Mouse (Mus musculus) G1E (cell line): ENCODE measurements around the gene Abcf2. TPM values are rescaled to one million over a fixed set of nuclear protein-coding genes. Genes with fewer than 3 reads are reported as not detected.

Experiments
- ATAC-seq: 2 replicates; pipeline ENCODE4 v1.8.0; 2016; ENCODE audit warnings: mild to moderate bottlenecking; ENCODE audit not compliant: insufficient number of reproducible peaks, poor library complexity, low FRiP score, severe bottlenecking; ENCODE audit errors: extremely low read depth
- DNase-seq: peaks from one replicate; pipeline ENCODE4 v3.0.0; 2012; ENCODE audit warnings: low spot score
- H3K27me3 ChIP-seq: 2 replicates; pipeline ENCODE4 v1.6.1; 2012; ENCODE audit warnings: mild to moderate bottlenecking, low read length, inconsistent platforms; ENCODE audit not compliant: insufficient read depth
- H3K36me3 ChIP-seq: replicated peaks from 2 replicates; pipeline ENCODE3; 2012; ENCODE audit warnings: mild to moderate bottlenecking, inconsistent platforms
- H3K4me1 ChIP-seq: 2 replicates; pipeline ENCODE4 v1.6.1; 2012; ENCODE audit warnings: low read depth, low read length, inconsistent platforms, mixed read lengths; ENCODE audit not compliant: insufficient read depth
- H3K4me3 ChIP-seq: 2 replicates; pipeline ENCODE4 v1.5.1; 2012; ENCODE audit warnings: low read depth, mild to moderate bottlenecking, inconsistent platforms, low read length, moderate library complexity, mixed read lengths
- H3K9me3 ChIP-seq: replicated peaks from 2 replicates; pipeline ENCODE4 v1.6.1; 2012; ENCODE audit warnings: inconsistent platforms
- CTCF ChIP-seq: IDR thresholded peaks from 2 replicates; pipeline ENCODE4 v1.5.1; 2012; ENCODE audit warnings: low read depth, low read length, inconsistent platforms, mixed read lengths
- GATA1 ChIP-seq: IDR thresholded peaks from 2 replicates; pipeline ENCODE4 v1.6.1; 2012; ENCODE audit warnings: borderline replicate concordance, low read length, inconsistent platforms, mixed read lengths
- GATA2 ChIP-seq: IDR thresholded peaks from 2 replicates; pipeline ENCODE4 v1.6.1; 2012; ENCODE audit warnings: low read depth, low read length, inconsistent platforms, borderline replicate concordance
- POLR2AphosphoS5 ChIP-seq: IDR thresholded peaks from 2 replicates; pipeline ENCODE4 v1.6.1; 2012; ENCODE audit warnings: low read depth, low read length, inconsistent platforms; ENCODE audit not compliant: insufficient replicate concordance
- TAL1 ChIP-seq: conservative IDR thresholded peaks from 2 replicates; pipeline ENCODE4 v1.6.1; 2012; ENCODE audit warnings: low read depth, low read length, inconsistent platforms, mixed read lengths
- polyA plus RNA-seq: library from polyadenylated mRNA; stranded (reverse); fragments of >175 nt; gene quantifications from 2 replicates; pipeline ENCODE4 v1.2.3, GENCODE M21; 2012
- total RNA-seq, 2 experiments: library from RNA; stranded (forward) in 1 of 2; stranded (reverse) in 1 of 2; fragments of 200-1000 nt in 1 of 2; fragments of >200 nt in 1 of 2; fragmentation: Nextera tagmentation in 1 of 2; gene quantifications; 2 replicates each; pipeline ENCODE4 v1.2.3; 2014 to 2017

The Abcf2 gene
- total and polyA plus RNA-seq, 3 experiments, result 58.8 to 89.5 (median 81.4) TPM

DNA sequence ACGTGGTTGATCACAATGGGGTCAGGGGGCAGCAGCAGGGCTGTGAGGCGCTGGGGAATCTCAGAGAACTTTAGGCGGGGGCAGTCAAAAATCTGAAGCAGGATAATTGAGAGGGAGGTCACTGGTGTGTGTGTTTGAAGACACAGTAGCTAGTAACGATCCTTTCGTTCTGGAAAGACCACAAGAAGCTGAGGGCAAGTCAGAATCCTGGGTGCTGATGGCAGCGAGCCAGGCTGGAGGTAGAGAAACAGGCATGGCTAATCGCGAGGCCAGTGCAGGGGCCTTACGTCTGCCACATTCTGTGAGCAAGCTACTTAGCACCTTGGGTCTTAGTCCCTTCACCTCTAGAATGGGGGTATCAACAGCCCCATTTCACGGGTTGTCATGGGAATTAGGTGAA is 16.7 kb upstream of the Abcf2 start:
- no peak for TF ChIP-seq POLR2AphosphoS5
- TF ChIP-seq GATA1, result no peak
- TF ChIP-seq GATA2, result no peak
- TF ChIP-seq CTCF, result no peak
- no peak for TF ChIP-seq TAL1
- Histone ChIP-seq H3K27me3 (peaks cover 17% of the 10 kb centered on the region), H3K4me3 (no peak overlapping the region), H3K9me3 (no peaks in the 10 kb centered on the region), H3K4me1 (peaks cover 20% of the 10 kb centered on the region), H3K36me3 (peaks cover 68% of the 10 kb centered on the region)
- ATAC-seq, result no peak
- no peak for DNase-seq

DNA sequence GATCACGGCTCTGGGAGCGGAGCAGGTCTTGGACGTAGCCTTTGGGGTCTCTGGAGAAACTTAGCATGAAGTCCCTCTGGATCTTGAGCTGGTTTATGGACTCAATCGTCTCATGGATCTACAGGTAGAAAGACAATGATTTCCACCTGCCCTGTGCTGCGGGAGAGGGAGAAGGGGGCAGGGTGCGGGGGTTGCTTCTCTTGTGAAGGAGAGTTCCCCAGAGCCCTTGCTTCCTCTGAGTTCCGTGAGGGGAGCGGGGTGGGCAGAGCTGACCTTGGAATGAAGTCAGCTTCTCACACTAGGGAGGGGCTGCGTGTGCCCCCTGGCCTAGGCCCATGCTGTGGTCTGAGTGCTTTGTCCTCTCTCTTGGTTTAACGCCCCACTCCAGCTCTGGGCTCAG is 16.0 kb upstream of the Abcf2 start:
- H3K27me3 ChIP-seq, result peaks cover 11% of the 10 kb centered on the region
- H3K4me3 ChIP-seq, result no peak overlapping the region
- peaks cover 17% of the 10 kb centered on the region for H3K4me1 ChIP-seq
- no peaks in the 10 kb centered on the region for H3K9me3 ChIP-seq
- ATAC-seq (no peak), DNase-seq (no peak)
- peaks cover 74% of the 10 kb centered on the region for H3K36me3 ChIP-seq
- TF ChIP-seq TAL1, result no peak
- no peak for TF ChIP-seq GATA2
- TF ChIP-seq POLR2AphosphoS5, result no peak
- no peak for TF ChIP-seq CTCF
- no peak for TF ChIP-seq GATA1

DNA sequence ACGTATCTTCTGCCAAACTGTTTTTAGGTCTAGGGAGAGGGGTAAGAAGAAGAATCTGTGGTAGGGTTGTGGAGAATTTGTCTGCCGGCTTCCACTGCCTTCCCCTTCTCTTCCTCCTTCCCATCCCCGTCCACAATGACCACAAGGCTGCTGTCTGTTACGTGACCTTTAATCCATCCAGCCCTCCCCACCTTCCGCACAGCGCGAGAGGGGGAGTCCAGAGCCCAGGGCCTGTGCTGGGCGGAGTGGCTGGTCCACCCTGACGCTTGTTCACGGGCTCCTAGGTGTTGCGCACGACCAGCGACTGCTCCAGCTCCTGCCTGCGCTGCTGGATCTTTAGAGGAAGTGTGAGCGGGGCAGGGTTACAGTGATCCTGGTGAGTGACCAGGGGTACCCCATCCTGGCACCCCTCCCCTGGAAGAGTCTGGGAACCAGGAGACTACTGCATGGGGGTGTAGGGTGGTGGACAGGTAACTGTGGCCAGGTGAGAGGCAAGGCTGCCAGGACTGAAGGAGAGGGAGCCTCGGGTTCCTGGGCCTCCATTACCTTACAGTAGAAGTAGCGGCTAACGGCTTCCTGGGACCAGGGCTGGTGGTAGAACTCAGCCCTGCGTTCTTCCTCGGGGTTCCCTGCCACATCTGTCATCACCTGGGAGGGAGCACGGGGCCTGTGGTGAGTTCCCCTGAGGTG is 15.3 kb upstream of the Abcf2 start:
- DNase-seq, result no peak
- Histone ChIP-seq H3K36me3 (peaks cover 79% of the 10 kb centered on the region), H3K27me3 (peaks cover 6% of the 10 kb centered on the region; the same call in 1 of the 2 replicates), H3K4me1 (peaks cover 21% of the 10 kb centered on the region), H3K4me3 (no peak overlapping the region), H3K9me3 (no peaks in the 10 kb centered on the region)
- TF ChIP-seq GATA2 (no peak), CTCF (no peak), GATA1 (no peak), TAL1 (no peak), POLR2AphosphoS5 (no peak)
- ATAC-seq, result no peak

DNA sequence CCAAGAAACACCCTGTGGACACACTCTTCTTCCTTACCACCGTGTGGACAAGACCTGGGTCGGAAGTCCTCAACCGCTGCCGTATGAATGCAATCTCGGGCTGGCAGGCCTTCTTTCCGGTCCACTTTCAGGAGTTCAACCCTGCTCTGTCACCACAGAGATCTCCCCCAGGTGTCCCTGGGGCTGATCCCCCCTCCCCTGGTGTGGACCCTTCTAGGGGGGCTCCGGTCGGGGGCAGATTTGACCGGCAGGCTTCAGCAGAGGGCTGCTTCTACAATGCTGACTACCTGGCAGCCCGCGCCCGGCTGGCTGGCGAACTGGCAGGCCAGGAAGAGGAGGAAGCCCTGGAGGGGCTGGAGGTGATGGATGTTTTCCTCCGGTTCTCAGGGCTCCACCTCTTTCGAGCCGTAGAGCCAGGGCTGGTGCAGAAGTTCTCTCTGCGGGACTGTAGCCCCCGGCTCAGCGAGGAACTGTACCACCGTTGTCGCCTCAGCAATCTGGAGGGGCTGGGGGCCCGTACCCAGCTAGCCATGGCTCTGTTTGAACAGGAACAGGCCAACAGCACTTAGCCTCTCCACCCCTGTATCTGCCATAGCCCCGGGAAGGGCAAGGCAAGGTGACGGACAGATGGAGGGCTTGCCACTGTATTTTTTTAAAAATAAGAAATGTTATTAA is 14.7 kb upstream of the Abcf2 start:
- no peak overlapping the region for H3K4me3 ChIP-seq

DNA sequence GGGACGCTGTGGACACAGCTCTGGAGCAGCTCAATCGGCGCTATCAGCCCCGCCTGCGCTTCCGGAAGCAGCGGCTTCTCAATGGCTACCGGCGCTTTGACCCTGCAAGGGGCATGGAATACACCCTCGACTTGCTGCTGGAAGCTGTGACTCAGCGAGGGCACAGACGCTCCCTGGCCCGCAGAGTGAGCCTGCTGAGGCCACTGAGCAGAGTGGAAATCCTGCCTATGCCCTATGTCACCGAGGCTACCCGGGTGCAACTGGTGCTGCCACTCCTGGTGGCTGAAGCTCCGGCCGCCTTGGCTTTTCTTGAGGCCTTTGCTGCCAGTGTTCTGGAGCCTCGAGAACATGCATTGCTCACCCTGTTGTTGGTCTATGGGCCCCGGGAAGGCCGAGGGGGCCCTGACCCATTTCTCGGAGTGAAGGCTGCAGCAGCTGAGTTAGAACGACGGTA is 14.0 kb upstream of the Abcf2 start:
- H3K36me3 ChIP-seq, result peaks cover 79% of the 10 kb centered on the region
- H3K9me3 ChIP-seq, result no peaks in the 10 kb centered on the region
- ATAC-seq (no peak), DNase-seq (no peak)
- no peak overlapping the region for H3K4me3 ChIP-seq
- H3K4me1 ChIP-seq, result peaks cover 22% of the 10 kb centered on the region
- no peak for TF ChIP-seq TAL1
- no peak for TF ChIP-seq GATA2
- no peak for TF ChIP-seq CTCF
- no peak for TF ChIP-seq GATA1
- TF ChIP-seq POLR2AphosphoS5, result no peak
- H3K27me3 ChIP-seq, result peaks cover 15% of the 10 kb centered on the region; the same call in 1 of the 2 replicates

More for the DNA sequence above, 14.7 kb upstream of the Abcf2 start:
- TF ChIP-seq POLR2AphosphoS5 (no peak), CTCF (no peak), GATA1 (no peak), TAL1 (no peak), GATA2 (no peak)
- peaks cover 79% of the 10 kb centered on the region for H3K36me3 ChIP-seq
- DNase-seq (no peak), ATAC-seq (no peak)
- peaks cover 8% of the 10 kb centered on the region; the same call in 1 of the 2 replicates for H3K27me3 ChIP-seq
- no peaks in the 10 kb centered on the region for H3K9me3 ChIP-seq
- peaks cover 25% of the 10 kb centered on the region for H3K4me1 ChIP-seq

DNA sequence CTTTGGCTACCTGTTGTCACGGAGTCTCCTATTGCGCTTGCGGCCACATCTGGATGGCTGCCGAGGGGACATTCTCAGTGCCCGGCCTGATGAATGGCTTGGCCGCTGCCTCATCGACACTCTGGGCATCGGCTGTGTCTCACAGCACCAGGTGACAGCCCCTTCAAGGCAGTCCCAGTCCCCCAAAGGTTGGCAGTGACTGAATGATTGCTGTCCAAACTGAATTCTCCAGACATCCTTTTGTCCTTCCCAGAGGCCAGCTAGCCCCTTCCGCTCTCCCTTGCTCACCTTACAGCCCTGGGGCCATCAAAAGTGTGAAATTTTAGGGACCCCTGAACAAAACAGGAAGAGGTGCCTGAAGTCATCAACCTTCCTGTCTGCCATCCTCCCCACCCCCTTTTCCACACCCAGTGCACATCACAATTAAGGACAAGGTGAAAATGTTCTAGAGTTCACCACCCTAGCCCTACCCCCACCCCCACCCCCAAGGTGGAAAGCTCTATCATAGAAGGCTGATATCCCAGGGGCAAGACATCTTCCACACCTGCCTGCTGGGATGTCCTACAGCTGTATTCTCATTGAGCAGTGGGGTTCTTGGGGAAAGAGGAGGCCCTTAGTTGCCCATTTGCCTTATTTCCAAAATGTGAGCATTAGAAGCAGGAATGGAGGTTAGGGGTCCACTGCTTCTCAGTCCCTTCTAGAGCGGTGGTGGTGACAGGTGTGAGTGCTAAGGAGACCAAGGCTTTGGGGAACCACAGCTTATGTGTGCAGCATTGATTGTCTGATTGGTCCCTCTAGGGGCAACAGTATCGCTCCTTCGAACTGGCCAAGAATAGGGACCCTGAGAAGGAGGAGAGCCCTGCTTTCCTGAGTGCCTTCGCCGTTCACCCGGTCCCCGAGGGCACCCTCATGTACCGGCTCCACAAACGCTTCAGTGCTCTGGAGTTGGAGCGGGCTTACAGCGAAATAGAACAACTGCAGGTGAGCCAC is 12.5 kb upstream of the Abcf2 start:
- peaks cover 69% of the 10 kb centered on the region for H3K36me3 ChIP-seq

More for the DNA sequence above, 12.5 kb upstream of the Abcf2 start:
- H3K4me3 ChIP-seq, result no peak overlapping the region
- peaks cover 19% of the 10 kb centered on the region for H3K4me1 ChIP-seq
- H3K27me3 ChIP-seq, result peaks cover 15% of the 10 kb centered on the region; the same call in 1 of the 2 replicates
- TF ChIP-seq CTCF (no peak), TAL1 (no peak), GATA2 (no peak), POLR2AphosphoS5 (no peak), GATA1 (no peak)
- no peak for ATAC-seq
- no peak for DNase-seq
- H3K9me3 ChIP-seq, result no peaks in the 10 kb centered on the region
